ENCODE assay signal across 17 mouse cellular contexts in the genomic region with DNA sequence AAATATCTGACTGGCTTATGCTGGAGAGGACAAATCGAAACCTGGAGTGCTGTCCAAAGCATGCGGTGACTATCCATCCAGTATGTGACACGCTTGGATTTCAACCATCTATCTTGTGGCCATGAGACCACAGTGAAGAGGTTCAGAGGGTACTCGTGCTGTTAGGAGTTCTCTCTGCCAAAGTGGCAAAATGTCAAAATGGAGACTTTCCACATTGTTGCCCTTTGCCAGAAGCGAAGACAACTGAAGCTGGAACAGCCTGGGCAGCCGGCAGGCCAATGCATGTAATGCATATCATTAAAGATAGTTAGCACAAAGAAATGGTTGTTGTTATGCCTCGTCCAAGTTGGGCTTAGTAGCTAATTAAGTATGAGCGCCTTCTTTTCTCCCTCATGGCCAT.
A peak's percentile ranks its signal among the peaks of the same experiment; 100 is the strongest.
DNase-seq lines count a peak whose midpoint lies in the region; ATAC-seq and TF ChIP-seq lines count a peak whose summit lies in the region.
"Had no signal": no experiment of that assay in that cellular context is flagged by ENCODE, and none has a peak within 500 bp of the region (broad histone marks: within the 10 kb centered on the region; RNA-seq: fewer than 3 reads in every experiment).

No protein-coding gene starts in this region.

- DNase-seq in hindbrain, embryonic 14.5 days (ENCODE audit: low spot score) = peak; percentile 43
- DNase-seq in hindbrain, embryonic 11.5 days (ENCODE audit: low spot score) = no peak
- peak; percentile 85 for DNase-seq in midbrain, postnatal 0 days (ENCODE audit: low spot score)
- no peak for DNase-seq in midbrain, embryonic 10.5 days (ENCODE audit: low spot score)
- DNase-seq in cerebellum, adult 2 months = peak; percentile 37 to 68
- peak; percentile 82 for DNase-seq in fat pad, adult 2 months (ENCODE audit: extremely low read depth, low read depth, low spot score)
- DNase-seq: adrenal gland, postnatal 14 days; liver, embryonic 13.5 days; right cerebral cortex, postnatal 25 days; thymus, postnatal 25 days had no signal

- TF ChIP-seq CTCF in midbrain, postnatal 0 days (IDR thresholded peaks at IDR 0.05) = no peak
- no peak for TF ChIP-seq CTCF in cerebellum, adult 2 months (IDR thresholded peaks at IDR 0.05; ENCODE audit: borderline replicate concordance, insufficient read depth, low read depth, low read length)

- WGBS in hindbrain, embryonic 14.5 days = 67% methylated on average over 8 of the region's 8 CpGs
- WGBS in hindbrain, embryonic 11.5 days = 85% methylated on average over 8 of the region's 8 CpGs
- WGBS in midbrain, postnatal 0 days = 63% methylated on average over 8 of the region's 8 CpGs
- WGBS in midbrain, embryonic 10.5 days = 90% methylated on average over 8 of the region's 8 CpGs
- 21% methylated on average over 8 of the region's 8 CpGs for WGBS in cerebellum, adult 2 months

- H3K4me3 ChIP-seq in hindbrain, embryonic 14.5 days (replicated peaks; ENCODE audit: low read length) = no peak overlapping the region
- H3K4me3 ChIP-seq in hindbrain, embryonic 11.5 days (ENCODE audit: low read depth, low read length) = no peak overlapping the region
- H3K4me3 ChIP-seq in midbrain, postnatal 0 days (ENCODE audit: low read depth, low read length) = no peak overlapping the region
- H3K4me3 ChIP-seq in midbrain, embryonic 10.5 days = no peak overlapping the region
- no peak overlapping the region for H3K4me3 ChIP-seq in cerebellum, adult 2 months (replicated peaks; ENCODE audit: insufficient read depth, low read depth, low read length)
- H3K4me3 ChIP-seq: erythroblast, embryonic 14.5 days; liver, embryonic 13.5 days had no signal

- no peaks in the 10 kb centered on the region for H3K36me3 ChIP-seq in hindbrain, embryonic 14.5 days (replicated peaks; ENCODE audit: control insufficient read depth, insufficient read depth)
- H3K36me3 ChIP-seq in hindbrain, embryonic 11.5 days (ENCODE audit: control insufficient read depth, insufficient read depth, low read length) = no peaks in the 10 kb centered on the region
- H3K36me3 ChIP-seq in midbrain, postnatal 0 days (ENCODE audit: insufficient read depth, low read length) = no peaks in the 10 kb centered on the region
- H3K36me3 ChIP-seq in midbrain, embryonic 10.5 days = no peaks in the 10 kb centered on the region
- H3K36me3 ChIP-seq: liver, embryonic 13.5 days had no signal

- H3K4me2 ChIP-seq in hindbrain, embryonic 14.5 days (replicated peaks) = no peak overlapping the region
- no peak overlapping the region for H3K4me2 ChIP-seq in hindbrain, embryonic 11.5 days (replicated peaks; ENCODE audit: low read depth, low read length)
- no peak overlapping the region for H3K4me2 ChIP-seq in midbrain, postnatal 0 days (ENCODE audit: low read depth, low read length, poor library complexity, severe bottlenecking)
- H3K4me2 ChIP-seq: heart, embryonic 11.5 days; liver, embryonic 13.5 days had no signal

- no peak for TF ChIP-seq POLR2A in cerebellum, adult 2 months (IDR thresholded peaks at IDR 0.05; ENCODE audit: borderline replicate concordance, insufficient read depth, low read length)

- no peak; the same call in 1 of the 2 replicates for ATAC-seq in hindbrain, embryonic 14.5 days (ENCODE audit: low FRiP score)
- no peak for ATAC-seq in hindbrain, embryonic 11.5 days (ENCODE audit: low FRiP score)
- ATAC-seq in midbrain, postnatal 0 days (ENCODE audit: low FRiP score) = no peak; the same call in 1 of the 2 replicates
- no peak for ATAC-seq in erythroblast, adult 5-6 weeks (replicated peaks; ENCODE audit: low FRiP score, poor library complexity, severe bottlenecking)
- ATAC-seq: activated CD4-positive, CD25-positive, alpha-beta regulatory T cell, adult 4 months; intestine, embryonic 16.5 days; midbrain, embryonic 16.5 days; Patski had no signal

- peaks cover 4% of the 10 kb centered on the region; the same call in 1 of the 2 replicates for H3K9me3 ChIP-seq in hindbrain, embryonic 14.5 days (ENCODE audit: control insufficient read depth, low read length)
- no peaks in the 10 kb centered on the region; the same call in 1 of the 2 replicates for H3K9me3 ChIP-seq in hindbrain, embryonic 11.5 days (ENCODE audit: control insufficient read depth, low read length)
- no peaks in the 10 kb centered on the region for H3K9me3 ChIP-seq in midbrain, postnatal 0 days (ENCODE audit: low read length)
- H3K9me3 ChIP-seq in midbrain, embryonic 10.5 days (replicated peaks) = peaks cover 10% of the 10 kb centered on the region
- H3K9me3 ChIP-seq: liver, embryonic 13.5 days had no signal

- no peak overlapping the region for H3K27ac ChIP-seq in hindbrain, embryonic 14.5 days
- no peak overlapping the region for H3K27ac ChIP-seq in hindbrain, embryonic 11.5 days (ENCODE audit: low read depth, low read length)
- no peak overlapping the region for H3K27ac ChIP-seq in midbrain, postnatal 0 days (ENCODE audit: low read depth, low read length)
- no peak overlapping the region for H3K27ac ChIP-seq in midbrain, embryonic 10.5 days (replicated peaks)
- no peak overlapping the region for H3K27ac ChIP-seq in cerebellum, adult 2 months (ENCODE audit: insufficient read depth, low read length)

- H3K9ac ChIP-seq in hindbrain, embryonic 14.5 days = no peak overlapping the region
- no peak overlapping the region for H3K9ac ChIP-seq in hindbrain, embryonic 11.5 days (ENCODE audit: low read depth, low read length)
- no peak overlapping the region for H3K9ac ChIP-seq in midbrain, postnatal 0 days (replicated peaks; ENCODE audit: low read length, poor library complexity, severe bottlenecking)
- H3K9ac ChIP-seq: liver, embryonic 13.5 days had no signal

- H3K27me3 ChIP-seq in hindbrain, embryonic 14.5 days (ENCODE audit: control insufficient read depth, insufficient read depth, low read length) = no peaks in the 10 kb centered on the region
- H3K27me3 ChIP-seq in hindbrain, embryonic 11.5 days (ENCODE audit: control insufficient read depth, insufficient read depth, low read length) = no peaks in the 10 kb centered on the region
- H3K27me3 ChIP-seq in midbrain, postnatal 0 days (ENCODE audit: insufficient read depth, low read length) = no peaks in the 10 kb centered on the region
- H3K27me3 ChIP-seq in midbrain, embryonic 10.5 days (ENCODE audit: low read depth, poor library complexity, severe bottlenecking) = no peaks in the 10 kb centered on the region
- H3K27me3 ChIP-seq in cerebellum, adult 2 months (ENCODE audit: control insufficient read depth, insufficient read depth, low read length) = no peaks in the 10 kb centered on the region
- H3K27me3 ChIP-seq: liver, embryonic 13.5 days; Patski had no signal

- 0 out of 2 replicates have a peak, but pooled peaks cover 3% of the 10 kb centered on the region for H3K4me1 ChIP-seq in hindbrain, embryonic 14.5 days (replicated peaks; ENCODE audit: control insufficient read depth, insufficient read depth, low read length)
- no peaks in the 10 kb centered on the region for H3K4me1 ChIP-seq in hindbrain, embryonic 11.5 days (replicated peaks; ENCODE audit: control insufficient read depth, insufficient read depth, low read length)
- H3K4me1 ChIP-seq in midbrain, postnatal 0 days (ENCODE audit: insufficient read depth, low read length) = no peaks in the 10 kb centered on the region
- no peaks in the 10 kb centered on the region for H3K4me1 ChIP-seq in midbrain, embryonic 10.5 days
- H3K4me1 ChIP-seq in cerebellum, adult 2 months (ENCODE audit: control insufficient read depth, insufficient read depth, low read length) = peaks cover 5% of the 10 kb centered on the region; the same call in 1 of the 2 replicates

Comparison
In these comparisons a context has a peak if more than half of its experiments do, and no peak if none do; other contexts are left out.
1. DNase-seq: peak in hindbrain, embryonic 14.5 days (single experiment), midbrain, postnatal 0 days (single experiment), cerebellum, adult 2 months (2 of 2) and fat pad, adult 2 months (single experiment); none in hindbrain, embryonic 11.5 days (single experiment) and midbrain, embryonic 10.5 days (single experiment).